Mouse (Mus musculus) spleen, postnatal 4 days (tissue): ENCODE results near the gene Isyna1.
A peak's percentile ranks its signal among the peaks of the same experiment; 100 is the strongest.
"Not testable (repeated sequence)": the region's sequence is repeated elsewhere in the genome, so short reads cannot be mapped to it uniquely, and the experiment has no call there.

Experiments
- DNase-seq, 2 experiments: peaks; one replicate each; pipeline ENCODE4 v3.0.0; 2022; ENCODE audit warnings: low spot score in 2 of 2

The Isyna1 gene

DNA sequence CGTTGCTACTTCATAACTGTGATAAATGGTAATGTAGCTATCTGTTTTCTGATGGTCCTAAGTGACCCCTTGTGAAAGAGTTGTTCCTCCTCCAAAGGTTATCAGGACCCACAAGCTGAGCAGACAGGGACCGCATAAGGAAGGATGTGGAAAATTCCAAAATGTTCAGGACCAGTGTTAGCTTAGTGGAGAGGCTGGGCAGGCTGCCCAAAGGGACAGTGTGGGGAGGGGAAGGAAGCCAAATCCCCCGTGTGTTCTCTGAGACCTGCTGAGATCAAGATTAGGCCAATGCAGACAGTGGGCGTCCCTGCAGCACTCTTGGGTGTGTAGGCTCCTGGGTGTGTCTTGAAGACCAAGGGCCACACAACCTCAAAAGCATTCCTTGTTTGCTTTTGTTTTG, 19.3 kb upstream of the Isyna1 start:
- no peak for DNase-seq

DNA sequence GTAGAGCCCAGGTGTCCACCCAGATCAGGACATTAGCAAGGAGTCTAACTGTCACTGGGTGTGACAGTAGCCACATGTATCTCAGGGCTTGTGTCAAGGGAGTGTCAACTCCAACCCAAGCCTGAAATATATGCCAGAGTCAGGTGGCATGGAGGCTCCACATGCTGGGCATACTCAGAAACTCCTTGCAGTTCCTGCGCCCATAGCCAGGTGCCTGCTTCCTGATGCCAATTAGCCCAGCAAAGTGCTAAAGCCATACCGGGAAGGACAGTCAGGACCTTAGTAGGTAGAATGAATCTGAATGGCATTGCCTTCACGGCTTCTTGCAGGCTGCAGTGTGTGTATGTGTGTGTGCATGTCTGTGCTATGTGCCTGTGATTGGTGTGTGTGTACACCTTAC, 17.0 kb upstream of the Isyna1 start:
- no peak for DNase-seq

DNA sequence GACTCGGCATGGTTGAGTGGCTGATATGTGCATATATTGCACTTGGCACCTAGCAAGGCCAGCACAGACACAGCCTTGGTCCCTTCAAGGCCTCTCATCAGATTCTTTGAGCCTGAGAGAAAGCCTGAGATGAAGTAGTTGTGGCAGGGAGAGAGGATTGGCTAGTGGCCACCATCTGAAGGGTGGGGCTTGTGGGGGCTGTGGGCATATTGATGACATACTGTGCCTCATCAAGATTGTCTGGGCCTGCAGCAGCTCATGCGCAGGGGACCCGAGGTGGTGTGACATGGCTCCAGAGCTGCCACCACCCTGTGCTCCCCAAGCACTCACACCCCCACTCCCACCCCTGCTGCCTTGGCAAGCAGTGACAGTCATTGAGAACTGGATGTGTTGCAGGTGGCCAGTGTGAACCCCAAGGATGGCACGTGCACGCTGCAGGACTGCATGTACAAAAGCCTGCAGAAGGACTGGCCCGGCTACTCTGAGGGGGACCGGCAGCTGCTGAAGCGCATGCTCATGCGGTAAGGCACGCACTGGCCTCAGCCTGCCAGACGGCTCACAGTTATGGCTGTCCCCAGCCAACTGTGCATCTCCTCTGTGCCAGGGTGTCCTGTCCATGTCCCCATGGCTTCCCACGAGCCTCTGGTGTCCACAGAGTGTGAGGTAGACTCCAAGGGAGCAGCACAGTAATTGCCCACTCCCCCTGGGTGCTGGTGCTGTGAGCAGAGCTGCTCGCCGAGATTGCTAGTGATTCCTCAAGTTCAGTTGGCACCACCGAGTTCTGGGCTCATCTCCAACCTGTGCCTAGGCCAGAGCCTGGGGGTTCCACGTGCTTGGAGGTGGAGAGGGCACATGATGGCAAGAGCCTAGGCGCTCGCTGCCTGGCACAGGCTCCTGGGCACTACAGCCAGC, 10.4 kb upstream of the Isyna1 start:
- no peak for DNase-seq

DNA sequence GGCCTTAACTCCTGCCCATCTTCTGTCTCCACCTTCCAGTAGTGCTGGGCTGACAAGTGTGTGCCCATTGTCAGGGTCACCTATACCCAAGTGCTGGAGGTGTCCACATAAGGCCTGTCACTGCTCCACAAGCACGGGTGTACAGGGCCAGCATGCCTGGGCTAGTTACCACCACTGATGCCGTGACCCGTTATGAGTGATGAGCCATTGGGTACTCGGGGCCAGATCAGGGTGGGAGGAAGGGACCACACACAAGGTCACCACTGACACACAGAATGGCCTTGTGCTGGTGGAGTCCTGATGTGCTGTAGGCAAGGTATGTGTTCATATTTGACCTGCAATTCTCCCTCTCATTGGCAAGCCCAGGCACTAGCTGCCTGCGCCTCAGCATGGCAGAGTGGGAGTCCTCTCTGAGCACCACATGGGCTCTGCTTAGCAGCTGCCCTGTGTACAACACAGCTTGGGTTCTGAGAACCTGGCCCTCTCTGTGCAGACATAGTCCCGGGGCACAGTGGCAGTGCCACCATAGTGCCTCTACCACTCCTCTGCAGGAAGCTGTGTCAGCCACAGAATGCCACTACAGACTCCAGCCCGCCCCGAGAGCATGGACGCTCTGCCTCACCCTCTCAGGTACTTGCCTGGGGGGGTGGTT, 9.4 kb upstream of the Isyna1 start:
- no peak for DNase-seq

DNA sequence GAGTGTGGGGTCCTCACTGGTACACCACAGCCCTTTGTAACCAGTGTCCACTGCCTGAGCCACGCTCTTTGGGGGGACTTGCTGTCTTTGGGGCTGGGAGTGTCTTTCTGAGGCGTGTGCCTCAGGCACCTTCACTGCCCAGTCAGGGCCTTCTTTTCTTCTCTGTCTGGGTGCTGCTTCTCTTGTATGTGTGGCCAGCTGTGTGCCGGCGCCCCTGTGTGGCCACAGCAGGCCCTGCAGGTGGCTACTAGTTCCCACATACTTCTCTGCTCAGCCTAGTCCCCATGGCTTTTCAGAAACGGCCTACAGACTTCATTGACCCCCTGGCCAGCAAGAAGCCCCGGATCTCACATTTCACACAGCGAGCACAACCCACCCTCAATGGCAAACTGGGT, 8.9 kb upstream of the Isyna1 start:
- DNase-seq, result peak; percentile 64 to 79

DNA sequence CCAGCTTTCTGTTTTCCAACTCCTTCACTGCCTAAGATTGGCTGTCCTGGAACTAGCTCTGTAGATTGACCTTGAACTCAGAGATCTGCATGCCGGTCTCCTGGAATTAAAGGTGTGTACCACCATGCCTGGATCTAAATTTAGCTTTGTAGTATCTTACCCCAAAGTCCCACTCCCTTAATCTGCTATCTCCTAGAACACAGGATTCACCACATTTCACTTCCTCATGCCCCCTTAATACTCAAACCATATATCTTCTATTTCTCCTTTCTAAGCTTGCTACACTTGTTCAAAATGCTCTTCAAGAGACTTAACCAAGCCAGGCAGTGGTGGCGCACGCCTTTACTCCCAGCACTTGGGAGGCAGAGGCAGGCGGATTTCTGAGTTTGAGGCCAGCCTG, 6.2 kb upstream of the Isyna1 start:
- DNase-seq, result not testable (repeated sequence)

DNA sequence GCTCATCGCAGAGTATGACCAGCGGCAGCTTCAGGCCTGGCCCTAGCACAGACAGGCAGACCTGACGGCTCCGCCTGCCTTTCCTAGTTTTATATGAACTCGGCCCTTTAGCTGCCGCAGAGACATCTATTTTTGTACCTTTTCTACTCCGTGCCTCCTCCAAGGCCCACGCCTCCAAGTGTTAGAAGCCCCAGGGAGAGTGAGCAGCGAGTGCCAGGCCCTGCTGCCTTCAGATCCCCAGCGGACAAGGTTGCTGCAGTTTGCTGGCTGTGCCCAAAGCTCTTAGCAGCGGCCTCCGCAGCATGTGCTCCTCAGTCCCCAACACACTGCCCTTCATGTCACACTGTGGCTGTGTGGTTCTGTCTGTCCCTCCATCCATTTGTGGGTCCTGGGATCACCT, 2.6 kb upstream of the Isyna1 start:
- no peak for DNase-seq

DNA sequence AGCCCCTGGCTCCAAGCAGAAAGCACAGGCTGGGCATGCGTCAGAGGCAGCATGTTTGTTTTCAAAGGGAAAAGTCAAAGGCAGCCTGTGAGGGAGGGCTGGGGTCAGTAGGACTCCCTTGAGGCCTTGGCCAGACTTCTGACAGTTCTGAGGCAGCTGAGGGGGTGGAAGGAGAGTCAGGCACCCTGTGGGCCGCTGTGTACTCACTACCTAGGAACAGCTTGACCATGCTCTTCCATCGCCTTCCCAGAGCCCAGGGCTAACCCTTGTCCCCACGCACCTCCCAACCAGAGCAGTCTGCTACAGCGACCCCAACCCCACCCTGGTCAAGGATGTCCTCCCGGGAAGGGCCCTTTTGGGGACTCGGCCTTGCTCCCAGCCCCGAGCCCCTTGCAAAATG, 1.0 kb upstream of the Isyna1 start:
- no peak for DNase-seq

DNA sequence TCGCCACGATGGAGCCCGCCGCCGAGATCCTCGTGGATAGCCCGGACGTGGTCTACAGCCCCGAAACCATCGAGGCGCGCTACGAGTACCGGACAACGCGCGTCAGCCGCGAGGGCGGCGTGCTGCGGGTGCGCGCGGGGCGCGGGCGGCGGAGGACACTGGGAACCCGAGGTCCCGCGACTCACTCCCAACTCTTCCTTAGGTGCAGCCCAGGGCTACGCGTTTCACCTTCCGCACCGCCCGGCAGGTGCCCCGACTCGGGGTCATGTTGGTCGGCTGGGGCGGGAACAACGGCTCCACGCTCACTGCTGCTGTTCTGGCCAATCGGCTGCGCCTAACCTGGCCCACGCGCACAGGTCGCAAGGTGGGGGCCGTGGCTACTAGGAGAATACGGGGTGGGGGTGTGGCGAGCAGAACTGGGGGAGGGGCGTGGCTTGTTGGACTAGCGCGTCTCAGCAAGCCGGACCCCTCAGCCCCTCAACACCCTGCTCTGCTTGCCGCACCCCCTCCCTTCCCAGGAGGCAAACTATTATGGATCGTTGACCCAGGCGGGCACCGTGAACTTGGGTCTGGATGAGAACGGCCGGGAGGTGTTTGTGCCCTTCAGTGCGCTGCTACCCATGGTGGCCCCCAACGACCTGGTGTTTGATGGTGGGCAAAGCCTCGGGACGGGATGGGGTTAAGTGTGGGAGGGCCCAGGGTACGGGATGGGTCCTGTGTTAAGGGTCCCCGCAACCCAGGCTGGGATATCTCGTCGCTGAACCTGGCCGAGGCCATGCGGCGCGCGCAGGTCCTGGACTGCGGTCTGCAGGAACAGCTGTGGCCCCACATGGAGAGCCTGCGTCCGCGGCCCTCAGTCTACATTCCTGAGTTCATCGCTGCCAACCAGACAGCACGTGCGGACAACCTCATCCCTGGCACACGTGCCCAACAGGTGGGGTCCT, 720 bp downstream of the Isyna1 start:
- peak in 1 of 2 experiments; percentile 78 for DNase-seq

DNA sequence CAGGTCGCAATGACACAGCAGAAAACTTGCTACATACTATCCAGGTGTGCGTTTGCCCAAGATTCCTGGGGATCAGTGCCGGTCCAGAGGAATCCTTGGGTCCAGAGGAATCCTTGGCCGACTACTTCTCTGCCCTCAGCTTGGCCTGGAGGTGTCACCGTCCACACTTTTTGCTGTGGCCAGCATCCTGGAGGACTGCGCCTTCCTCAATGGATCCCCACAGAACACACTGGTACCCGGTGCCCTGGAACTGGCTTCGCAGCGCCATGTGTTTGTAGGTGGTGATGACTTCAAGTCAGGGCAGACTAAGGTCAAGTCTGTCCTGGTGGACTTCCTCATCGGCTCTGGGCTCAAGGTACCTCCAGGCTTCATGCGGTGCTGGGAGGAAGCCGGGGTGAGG, 1.6 kb downstream of the Isyna1 start:
- peak in 1 of 2 experiments; percentile 66 for DNase-seq

DNA sequence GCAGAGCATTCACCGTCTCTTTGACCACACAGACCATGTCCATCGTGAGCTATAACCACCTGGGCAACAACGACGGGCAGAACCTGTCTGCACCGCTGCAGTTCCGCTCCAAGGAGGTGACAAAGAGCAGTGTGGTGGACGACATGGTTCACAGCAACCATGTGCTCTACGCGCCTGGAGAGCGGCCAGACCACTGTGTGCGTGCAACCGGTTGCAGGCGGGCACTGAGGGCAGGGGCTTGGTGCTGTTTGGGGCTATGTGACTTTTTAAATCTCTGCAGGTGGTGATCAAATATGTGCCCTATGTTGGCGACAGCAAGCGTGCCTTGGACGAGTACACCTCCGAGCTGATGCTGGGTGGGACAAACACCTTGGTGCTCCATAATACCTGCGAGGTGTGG, 2.0 kb downstream of the Isyna1 start:
- no peak for DNase-seq

DNA sequence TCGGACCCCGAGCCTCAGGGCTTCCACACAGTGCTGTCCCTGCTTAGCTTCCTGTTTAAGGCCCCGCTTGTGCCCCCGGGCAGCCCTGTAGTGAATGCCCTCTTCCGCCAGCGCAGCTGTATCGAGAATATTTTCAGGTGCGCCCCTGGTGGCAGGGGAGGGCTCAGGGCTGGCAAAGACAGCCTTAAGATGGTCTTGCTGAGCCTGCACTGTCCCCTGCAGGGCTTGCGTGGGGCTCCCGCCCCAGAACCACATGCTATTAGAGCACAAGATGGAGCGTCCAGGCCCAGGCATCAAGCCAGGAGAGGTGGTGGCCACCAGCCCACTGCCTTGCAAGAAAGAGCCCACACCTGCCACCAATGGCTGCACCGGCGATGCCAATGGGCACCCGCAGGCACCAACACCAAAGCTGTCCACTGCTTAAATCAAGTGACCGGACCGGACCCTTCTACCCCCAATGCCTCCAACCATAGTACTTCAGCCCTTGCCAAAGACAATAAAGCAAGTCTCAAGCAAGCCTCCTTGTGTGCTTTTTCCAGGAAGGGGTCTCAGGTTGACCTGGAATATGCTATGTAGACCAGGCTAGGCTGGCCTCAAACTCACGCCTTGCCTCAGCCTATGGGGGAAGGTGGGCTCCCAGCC, 2.7 kb downstream of the Isyna1 start:
- peak; percentile 53 to 75 for DNase-seq

DNA sequence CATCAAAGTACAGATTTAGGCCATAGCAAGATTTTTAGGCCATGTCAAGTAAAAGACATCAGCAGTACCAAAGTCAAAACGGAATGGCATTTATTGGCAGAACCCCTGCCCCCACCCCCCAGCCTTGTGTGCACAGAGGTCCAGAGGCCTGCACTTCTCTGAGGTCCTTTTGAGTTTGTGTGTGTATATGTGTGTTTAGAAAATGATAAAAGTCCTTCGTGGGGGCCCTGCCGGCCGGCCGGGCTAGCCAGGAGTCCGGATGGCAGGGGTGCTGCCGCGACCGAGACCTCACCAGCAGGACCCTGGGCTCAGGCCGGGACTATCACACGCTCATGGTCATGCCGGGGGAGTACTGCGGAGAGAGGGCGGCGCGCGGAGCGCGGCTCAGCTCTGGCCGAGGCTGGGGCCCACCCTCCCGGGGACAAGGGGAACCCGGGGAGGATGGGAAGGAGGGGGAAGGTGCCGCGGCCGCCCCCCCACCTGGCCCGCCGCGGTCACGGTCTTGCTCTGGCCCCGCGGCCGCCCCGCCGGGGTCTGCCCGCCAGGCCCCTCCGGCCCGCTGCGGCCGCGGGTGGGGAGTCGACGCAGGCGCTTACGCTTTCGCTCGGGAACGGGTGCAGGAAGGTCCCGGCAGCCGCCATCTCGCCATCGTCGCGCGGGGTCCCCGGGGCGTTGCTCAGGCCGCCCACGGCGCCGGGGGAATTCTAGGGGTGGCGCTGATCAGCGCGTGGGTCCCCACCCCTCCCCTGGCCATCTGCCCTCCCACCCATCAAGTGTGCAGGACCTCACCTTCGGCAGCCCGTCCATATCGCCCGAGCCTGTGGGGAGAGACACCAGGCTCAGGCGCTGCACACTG, 3.5 kb downstream of the Isyna1 start:
- DNase-seq, result no peak

DNA sequence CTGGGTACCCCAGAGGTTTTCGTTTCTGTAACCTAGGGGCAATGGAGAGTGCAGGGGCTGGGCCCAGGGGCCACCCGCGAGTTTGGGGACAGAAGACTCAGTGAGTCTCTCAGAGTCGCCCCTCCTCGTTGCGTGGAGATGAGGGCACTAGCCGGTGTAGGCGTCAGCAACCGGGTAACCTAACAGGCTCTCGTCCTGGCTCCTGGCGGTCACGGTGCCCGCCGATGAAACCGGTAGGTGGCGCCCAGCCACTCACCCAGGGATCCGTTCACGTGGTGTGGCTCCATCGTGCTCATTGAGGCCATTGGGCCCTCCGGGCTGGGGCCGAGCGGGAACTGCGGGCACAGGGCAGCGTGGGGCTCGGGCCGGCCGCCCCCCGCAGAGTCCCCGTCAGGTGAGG, 4.1 kb downstream of the Isyna1 start:
- DNase-seq, result peak; percentile 62 to 81

DNA sequence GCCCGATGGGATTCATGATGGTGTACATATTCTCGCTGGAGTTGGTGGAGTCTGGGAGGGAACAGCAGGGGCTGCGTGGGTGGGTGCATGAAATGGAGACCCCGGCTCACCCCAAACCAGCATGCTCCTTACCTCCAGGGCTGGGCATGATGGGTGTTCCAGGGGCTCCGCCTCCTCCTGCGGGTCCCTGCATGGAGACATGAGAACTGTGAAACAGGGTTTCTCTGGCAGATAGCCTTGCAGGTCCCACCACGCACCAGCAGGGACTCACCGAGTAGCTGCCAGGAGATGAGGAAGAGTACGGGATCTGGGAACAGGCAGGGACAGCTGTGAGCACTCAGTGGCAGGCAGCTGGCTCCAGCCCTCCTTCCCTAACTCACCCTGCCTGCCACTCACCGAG, 4.5 kb downstream of the Isyna1 start:
- DNase-seq, result no peak

DNA sequence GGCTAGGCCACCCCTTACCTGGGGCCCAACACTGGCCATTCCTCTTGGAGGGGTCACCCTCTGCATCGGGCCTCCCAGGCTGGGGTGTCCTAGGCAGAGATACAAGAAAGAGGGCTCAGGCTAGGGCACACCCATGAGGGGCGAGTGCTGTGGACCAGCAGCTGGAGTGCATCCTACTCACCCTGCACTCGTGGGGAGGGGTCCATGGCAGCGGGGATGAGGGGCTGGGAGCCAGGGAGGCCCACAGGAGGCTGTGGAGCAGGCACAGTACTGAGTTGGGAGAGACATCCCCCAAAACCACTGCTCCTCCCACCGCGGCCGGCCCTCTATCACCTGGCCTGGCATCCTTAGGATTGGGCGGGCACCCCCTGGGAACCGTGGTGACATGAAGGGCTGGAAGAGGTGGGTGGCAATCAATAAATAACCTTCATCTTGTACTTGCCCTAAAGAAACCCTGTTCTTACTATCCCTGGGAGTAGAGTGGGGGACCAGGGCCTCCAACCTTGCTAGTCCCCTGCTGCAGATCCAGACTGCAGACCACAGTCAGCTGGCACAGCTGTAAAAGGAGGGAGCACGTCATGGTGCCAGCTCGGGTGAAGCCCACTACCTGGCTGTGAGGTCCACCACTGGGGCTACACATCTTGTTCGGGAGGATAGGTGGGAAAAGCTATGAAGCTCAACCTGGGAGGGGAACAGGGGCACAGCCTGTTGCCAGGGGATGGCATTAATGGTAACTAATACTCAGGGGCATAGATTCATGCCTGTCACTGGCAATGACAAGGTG, 5.5 kb downstream of the Isyna1 start:
- DNase-seq, result peak in 1 of 2 experiments; percentile 66

DNA sequence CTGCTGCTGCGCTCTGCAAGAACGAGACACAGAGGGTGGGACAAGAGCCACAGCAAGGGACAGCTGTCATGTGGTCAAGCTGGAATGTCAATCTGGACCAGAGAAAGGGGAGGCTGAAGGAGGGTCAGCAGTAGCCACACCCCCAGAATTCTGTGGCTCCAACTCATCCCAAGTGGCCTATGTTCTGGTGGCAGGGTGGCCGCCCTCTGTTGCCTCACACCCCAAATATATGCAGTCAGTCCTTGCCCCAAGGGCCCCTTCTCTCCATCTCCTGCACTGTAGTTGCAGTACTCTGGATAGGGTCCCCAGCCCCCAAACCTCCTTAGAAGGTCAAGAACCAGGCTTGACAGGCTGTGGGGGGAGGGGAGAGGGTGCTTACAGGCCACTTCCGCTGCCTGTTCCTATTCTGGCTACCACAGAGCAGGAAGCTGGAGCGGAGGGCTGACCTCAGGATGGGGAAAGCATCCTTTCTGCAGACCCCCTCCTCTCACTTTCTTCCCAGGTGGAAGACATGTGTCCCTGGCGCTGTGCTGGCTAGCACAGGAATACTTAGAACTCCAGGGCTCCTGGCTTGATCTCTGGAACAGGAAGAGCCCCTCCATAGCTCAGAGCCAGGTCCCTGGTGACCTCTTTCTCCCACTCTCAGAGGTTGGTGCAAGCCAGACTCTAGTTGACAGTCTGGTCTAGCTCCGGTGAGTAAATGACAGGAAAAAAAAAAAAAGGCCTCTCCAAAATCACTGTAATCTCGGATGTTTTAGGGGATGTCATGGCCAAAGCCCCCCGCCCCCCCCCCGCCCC, 6.5 kb downstream of the Isyna1 start:
- no peak for DNase-seq

DNA sequence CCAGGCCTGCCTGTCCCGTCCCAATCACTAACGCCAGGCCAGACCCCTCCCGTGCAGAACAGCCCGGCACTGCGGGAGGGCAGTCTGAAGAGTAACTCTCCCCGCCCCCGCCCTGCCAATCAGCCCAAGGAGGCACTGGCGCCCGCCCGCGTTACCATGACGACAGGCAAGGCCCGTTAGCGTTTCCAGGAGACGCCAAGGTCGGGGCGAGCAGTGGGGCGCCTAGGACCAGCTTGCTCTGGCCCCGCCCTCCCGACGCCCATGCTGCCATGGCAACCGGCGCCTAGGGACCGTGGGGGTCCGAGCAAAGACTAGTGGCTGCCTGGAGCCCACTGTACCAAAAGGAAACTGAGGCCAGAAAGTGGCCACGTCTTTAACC, 7.1 kb downstream of the Isyna1 start:
- peak; percentile 79 to 90 for DNase-seq
